Mouse (Mus musculus) ovary, adult 18-20 months (tissue): Measurements from ENCODE around the gene H2-Oa.

Source experiments
- DNase-seq: peaks from one replicate; pipeline ENCODE4 v3.0.0; 2022; ENCODE audit warnings: low spot score, mixed read lengths

The H2-Oa gene

DNA sequence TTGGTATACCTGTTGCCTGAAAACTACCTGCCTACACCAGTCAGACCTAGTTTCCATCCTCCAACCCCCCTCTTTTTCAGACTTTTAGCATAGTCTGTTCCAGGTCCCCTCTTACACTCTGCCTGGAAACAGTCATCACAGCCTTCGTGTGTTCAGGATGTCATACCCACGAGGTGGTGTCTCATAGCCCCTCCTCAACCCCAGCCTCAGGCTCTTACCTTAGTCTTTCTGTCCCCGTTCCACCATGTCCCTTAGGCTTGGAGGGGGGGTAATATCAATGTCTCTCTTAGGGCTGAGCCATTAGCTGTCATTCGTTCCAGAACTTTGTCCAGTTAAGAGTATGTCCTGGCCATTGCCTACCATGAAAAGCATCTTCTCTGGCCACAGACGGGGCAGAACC is 9.0 kb downstream of the H2-Oa start:
- no peak for DNase-seq

DNA sequence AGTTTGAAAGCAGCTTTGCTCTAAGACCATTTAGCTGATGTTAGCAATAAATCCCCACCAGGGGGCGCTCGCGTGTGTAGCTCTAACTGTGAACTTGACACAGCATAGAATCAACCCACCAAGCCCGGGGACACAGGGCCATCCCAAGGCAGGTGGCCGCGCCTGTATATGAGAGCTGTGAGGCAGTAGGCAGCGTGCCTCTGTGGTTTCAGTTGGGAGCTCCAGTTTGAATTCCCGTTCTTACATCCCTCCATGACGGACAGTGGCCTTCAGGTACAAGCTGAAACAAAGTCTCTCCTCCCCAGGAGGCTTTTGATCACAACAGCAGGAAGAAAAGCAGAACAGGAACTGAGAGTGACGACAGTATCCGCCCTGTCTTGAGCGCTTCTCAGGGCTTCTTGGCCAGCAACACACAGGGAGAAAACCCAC is 9.5 kb downstream of the H2-Oa start:
- DNase-seq: peak; percentile 71

DNA sequence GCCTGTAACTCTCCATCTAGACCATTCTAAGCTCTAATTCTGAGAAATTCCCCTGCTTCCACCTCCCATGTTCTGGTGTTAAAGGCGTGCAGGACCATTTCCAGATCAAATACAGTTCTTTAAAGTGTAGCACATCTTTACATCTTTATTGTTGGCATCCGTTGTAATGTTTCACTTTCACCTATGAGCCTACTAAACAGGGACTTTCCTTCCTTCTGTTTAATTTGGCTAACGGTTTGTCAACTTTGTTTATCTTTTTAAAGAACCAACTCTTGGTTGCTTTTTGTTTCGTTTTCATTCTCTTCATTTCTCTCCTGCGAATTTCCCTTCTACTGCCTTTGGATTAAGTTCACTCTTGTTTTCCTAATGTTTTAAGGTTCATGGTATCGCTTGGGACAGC is 10.7 kb downstream of the H2-Oa start:
- no peak for DNase-seq

DNA sequence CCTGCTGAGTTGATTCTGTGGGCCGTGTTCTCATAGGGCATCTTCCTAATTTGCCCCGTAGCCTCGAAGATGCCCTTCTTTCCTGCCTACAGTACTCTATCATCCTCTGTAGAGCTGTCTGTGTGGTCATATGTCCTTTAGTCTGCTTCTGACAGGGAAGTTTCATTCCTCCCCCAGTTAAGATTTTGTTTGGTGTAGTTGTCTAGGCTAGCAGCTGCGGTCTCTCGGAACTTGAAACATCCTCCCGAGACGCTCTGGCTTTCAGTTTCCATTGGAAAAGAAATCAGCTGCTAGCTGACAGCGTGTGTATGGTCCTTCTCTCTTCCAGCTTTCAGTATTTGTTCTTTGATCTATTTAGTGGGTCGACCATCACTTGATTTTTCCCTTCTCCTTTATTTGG is 12.7 kb downstream of the H2-Oa start:
- no peak for DNase-seq

DNA sequence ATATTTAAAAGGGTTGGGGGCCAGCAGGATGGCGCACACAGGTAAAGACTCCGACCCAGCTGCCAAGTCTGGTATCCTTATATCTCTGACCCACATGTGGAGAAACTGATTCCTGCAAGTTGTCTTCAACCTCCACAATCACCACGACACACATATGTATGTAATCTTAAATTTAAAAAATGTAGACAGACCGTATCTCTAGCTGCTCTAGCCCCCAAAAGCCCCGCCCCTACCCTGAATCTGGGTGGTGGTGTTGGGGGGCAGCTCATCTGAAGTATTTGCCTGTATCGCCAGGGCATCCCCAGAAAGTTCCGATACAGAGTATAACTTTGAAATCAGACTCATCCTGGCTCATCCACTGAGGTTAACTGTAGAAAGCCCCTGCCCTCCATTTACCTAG is 14.4 kb downstream of the H2-Oa start:
- no peak for DNase-seq

DNA sequence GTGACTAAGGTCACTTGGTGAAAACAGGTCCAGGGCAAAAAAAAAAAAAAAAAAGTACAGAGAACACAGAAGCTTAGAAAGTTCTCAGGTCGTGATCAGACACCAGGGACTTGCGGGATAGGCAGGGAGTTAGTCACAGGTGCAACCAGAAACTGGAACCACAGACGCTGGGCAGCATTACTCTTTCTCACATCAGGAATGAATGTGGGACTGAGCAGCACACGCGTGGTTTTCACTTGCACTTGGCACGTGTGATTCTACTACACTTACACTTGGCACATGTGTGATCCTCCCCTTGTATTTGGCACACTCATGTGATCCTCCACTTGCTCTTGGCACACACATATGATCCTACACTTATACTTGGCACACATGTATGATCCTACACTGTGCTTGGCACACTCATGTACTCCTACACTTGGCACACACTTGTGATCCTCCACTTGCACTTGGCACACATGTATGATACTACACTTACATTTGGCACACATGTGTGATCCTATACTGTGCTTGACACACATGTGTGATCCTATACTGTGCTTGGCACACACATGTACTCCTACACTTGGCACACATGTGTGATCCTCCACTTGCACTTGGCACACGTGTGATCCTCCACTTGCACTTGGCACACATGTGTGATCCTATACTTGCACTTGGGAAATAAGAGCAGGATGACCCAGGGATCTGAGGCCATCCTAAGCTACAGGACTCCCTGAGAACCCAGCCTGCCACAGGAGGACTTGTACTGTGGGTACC is 15.1 kb downstream of the H2-Oa start:
- DNase-seq: no peak

DNA sequence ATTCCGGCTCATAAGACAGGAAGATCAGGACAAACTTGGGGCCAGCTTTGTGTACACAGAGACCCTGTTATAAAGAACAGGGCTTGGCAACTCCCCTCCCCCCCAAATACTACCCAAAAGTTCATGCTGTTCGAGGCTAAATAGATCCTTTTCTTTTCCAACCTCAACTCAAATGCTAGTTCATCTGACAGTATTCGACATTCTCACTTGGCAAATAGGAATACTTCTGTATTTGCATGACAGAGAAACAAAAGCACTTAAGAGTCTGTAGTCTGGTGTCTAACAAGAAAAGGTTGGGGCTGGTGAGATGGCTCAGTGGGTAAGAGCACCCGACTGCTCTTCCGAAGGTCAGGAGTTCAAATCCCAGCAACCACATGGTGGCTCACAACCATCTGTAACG is 16.3 kb downstream of the H2-Oa start:
- no peak for DNase-seq

DNA sequence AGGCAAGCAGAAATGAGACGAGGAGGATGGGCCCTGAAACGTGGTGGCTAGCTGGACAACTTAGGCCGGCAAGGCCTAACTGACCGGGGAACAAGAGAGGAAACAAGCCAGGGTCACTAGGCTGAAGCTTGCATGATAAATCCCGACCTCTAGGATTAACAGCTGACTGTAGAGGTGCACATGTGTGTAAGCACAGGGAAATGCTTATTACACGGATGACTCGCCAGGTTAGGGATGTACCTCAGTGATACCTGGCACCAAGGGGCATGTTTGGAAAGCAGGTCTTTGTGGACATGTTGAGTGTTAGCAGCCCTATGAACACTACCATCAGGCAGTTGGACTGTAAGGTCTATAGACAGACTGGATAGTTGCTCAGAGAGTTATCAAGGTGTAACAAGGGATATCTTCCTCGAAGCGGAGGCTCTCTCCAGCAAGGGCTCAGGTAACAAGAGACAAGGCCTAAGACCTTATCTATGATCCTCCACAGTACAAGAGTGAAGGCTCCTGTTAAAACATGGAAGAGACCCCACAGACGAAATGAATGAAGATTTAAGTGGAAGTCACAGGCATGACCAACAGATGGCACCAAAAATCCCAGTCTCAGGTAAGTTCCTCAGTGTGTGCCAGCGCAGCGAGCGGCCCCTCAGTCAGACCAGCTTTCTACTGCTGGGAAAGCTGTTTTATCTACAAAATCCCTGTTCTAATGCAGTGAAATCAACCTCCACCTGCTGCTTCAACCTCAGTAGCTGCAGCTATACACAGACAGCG is 17.1 kb downstream of the H2-Oa start:
- no peak for DNase-seq

DNA sequence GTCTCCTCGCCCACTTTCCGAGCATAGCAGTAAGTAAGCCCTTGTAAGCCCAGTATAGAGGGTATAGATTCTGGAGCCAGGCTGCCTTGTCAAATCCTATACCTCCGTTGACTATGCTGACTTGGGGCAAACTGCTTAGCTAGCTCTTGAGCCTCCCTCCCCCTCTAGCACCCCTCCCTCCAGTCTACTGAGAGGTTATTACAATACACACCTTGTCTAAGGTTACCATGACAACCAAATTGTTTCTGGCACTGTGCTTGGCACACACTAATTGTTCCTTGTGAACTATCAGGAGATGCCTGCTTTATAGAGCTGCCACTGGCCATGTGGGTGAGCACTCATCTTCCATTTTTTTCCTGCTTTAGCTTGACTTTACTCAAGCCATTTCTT is 17.7 kb downstream of the H2-Oa start:
- no peak for DNase-seq

DNA sequence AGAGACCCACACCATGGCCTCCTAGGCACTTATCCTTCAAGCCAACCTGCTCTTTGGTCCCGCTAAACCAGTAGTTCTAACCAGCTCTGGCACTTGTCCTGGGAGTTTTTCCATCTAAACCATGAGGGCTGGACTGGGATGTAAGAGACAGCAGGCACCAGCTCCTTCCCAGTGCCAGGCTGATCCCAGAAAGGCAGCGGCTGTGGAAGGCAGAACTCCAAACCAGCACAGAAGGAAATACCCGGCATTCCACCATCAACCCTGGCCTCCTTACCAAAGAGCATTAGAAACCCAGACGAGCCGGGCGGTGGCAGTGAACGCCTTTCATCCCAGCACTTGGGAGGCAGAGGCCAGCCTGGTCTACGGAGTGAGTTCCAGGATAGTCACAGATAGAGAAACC is 18.2 kb downstream of the H2-Oa start:
- DNase-seq: no peak

DNA sequence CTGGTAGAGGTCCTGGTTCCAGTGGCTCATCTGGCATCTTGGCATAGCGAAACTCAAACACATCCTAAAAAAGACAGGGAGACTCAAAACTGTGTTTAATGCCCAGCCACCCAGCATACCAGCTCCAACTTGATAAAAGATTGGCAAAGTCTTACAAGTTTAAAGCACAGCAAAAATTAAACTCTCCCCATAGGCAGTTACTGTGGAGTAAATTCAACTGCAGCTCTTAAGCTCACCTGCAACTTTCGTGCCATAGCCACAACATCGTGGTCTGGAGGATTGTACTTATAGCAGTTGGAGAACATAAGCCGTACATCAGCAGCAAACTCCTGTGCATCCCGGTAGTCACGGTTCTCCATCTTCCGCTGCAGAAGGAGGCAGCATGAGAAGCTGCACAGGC is 22.0 kb downstream of the H2-Oa start:
- no peak for DNase-seq

DNA sequence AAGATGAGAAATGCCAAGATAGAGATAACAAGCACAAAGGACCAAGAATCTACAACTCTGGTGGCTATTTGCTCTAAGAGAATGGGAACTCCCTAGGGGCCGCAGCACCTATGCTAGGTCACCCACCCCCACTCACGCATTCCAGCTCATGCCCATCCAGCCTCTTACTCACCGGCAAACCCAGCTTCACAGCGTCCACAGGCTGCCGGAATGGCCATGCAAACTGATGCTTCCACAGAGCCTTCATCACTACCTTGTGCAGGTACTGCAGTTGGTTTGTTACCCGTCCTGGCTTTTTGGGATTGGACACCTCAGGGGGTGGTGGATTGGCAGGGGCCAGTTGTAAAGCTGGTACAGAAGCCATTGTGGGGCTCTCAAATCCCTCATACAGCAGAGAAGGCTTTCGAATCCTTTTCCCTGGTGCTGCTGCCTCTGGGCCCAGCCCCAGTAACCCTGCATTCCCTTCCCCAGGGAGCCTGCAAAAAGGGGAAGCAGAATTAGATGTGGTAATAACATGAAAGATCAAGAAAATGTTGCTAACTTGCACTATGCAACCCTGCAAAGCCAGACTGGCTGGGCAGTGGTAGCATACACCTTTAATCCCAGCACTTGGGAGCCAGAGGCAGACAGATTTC is 24.7 kb downstream of the H2-Oa start:
- DNase-seq: no peak

DNA sequence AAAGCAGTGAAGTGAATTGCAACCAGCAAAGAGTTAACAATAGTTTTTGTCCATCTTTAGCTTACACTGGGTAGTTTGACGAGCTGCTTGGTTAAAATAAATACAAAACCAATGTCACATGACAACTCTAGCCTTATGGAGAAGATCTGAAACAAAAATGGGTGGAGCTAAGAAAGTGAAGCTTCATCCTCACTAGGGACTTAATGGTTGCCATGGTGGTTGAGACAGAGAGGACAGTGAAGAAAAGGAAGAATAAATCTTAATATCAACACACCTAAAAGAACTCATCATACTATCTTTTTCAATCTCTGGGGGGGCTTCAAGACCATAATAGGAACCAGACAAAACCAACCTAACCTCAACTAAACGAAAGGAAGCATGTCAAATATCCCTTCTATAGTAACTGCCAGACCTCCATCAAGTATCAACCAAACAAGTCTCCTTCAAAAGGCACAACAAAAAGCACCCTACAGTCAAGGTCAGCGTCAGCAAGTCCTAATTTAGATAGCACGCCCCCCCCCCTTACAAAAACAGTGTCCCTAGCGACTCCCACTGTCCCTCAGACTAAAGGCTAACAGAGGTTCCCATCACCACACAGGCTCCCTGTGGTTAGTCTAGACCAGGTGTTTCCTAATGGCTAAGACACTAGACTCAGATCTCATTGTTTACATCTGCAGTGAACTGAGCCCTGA is 25.4 kb downstream of the H2-Oa start:
- DNase-seq: no peak

DNA sequence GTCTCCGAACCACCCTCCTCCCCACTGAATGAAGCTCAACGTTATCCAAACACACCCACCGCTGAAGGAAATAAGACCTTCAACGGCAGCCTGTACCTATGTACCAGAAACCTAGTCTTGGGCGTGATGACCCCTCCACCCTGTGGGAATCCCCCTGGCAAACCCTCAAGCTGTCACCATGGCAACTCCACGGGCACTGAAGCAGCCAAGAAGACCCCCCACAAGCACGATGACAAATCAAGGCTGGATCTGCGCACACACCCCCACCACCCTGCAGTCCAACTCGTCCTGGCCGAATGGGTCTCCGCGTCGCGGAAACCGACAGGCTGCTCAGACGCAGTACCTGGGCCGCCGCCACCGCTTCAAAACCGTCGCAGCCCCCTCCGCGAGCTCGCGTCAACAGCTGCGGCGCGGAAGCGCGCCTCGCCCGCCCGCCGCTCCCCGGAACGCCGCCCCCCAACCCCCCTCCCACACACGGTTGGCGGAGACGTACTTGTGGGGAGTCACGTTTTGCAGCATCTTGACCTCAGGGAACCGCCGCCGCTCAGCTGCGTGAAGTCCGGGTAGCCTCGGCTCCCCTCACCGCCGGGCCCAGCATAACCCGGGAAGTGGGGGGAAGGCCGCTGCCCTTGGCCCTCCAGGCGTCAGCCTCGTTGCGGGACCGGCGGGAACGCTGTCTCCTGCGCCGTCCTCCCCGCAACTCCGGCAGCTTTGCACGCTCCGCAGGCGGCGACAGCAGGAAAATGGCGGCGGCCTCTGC is 26.2 kb downstream of the H2-Oa start:
- peak; percentile 24 for DNase-seq

DNA sequence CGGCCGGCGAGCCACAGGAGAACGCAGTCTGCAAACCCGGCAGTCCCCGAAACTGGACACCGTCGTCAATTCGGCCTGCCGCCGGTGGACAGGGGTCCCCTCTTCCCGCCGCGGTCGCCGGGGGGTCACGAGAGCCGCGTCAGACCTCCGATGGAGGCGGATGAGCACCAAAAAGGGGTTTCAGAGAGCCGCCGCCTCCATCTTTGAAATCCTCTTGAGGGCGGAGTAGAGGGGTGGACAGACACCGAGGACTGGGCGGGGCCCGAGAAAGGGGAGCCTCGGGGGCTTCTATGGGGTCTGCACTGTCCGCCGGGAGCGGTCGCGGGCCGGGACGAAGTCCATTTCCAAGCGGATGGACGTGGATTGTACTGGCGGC is 26.7 kb downstream of the H2-Oa start:
- no peak for DNase-seq

DNA sequence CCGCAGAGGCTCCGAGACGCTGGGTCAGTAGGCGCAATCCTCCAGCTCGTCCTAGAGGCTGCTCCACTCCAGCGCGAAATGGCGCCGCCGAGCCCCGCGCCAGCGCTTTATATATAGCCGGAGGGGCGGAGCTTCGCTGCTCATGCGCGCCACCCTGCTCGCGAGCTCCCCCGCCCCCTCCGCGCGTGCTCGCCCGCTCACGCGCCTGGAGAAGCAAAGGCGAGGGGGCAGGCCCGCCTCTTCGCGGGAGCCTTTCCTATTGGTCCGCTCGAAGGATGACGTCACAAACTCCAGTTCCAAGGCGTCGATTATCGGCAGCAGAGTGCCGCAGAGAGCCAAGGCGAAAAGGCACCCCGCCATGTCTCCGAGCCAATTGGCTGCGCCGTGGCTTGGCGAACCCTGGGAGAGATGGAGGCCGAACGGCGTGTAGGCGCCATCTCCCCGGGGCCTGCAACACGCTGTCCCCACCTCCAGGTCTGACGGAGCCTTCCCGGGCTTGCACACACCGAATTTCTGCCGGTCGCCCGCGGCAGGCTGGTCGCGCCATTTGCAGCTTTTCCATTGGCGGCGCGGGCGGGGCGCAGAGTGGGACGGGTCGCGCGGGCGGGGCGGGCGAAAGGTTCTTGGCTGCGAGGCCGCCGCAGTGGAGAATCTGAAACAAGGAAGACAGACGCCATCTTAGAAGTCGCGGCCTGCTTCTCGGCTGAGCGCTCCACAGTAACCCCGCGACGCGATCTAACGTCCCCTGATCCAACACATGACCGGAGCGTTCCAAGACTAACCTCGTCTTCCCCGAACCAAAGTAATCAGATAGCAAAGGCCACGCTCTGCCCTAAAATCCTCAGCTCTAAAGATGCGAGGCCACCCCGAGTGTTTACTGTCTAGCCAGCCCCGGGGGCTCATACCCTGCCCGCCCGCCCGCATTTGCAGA is 27.4 kb downstream of the H2-Oa start, which contains the start of gene H2-DMa:
TSS of gene H2-DMa (plus strand) at position 293 of the 931 bp plus-strand sequence.
- peak; percentile 98 for DNase-seq

DNA sequence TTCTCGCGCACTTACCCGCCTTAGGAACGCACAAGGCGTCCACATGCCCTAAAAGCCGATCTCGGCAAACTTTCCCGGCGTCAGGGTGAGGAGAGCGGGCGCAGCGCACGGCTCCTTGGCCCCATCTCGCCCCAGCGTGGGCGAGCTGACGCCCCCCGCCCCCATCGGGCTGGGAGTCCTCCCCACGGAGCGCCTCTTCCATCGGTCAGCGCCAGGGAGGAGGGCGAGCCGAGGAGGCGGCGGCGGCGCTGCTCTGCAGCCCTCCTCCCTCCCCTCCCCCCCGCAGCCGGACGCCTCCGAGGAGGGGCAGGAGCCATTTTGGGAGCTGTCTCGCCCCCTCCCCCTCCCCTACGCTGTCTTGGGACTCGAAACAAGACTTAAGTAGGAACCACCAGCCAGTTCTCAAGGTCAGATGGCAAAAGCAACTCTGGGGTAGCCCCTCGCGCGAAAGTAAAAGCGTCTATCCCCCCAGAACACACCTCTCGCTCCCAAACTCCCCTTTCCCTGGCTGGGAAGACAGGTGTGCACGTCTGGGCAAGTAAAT is 28.1 kb downstream of the H2-Oa start:
- peak; percentile 90 for DNase-seq

DNA sequence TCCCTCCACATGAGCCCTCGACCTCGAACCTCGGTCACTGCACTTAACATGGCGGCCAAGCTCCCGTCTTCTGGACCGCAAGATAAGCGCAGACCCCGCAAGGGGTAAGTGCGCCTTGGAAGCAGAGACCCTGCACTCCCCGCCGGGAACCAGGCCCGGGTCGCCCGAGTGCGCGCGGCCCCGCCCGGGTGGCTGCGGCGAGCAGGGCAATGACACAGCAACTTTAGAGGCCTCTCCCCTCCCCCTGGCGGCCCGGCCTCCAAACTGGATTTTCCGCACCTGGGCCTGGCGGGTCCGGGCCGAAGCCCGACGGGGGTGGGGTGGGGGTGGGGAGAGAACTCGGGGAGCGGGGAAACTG is 28.7 kb downstream of the H2-Oa start:
- peak; percentile 75 for DNase-seq

DNA sequence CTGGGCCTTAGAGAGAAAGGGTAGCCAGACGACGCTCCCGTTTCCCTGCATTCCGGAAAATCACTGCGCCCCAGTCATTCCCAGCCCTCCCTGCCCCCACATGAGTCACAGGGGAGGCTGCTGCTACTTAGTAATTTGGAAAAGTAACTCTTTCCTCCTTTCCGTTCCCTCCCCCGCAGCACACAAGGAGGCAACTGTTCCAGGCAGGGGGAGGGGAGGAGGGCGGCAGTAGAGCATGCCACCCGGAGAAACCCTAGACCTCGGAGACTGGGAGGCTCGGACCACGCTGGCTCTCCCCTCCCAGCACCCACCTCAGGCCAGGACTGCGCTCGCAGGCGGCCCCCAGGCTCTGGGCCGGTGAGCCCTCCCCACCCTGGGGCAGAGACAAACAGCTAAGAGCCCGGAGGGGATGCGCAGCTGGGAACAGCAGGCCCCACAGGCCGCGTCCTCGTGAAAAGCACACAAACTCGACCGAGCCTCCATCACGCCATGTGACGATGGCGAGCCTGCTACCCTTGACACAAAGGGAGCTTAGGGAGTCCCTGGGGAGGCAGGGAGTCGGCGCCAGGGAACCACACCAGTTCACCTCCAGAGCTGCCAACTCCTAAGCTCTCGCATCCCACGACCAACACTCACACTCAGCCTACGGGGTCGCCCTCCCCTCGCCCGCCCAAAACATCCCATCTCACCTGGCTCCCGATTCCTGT is 29.2 kb downstream of the H2-Oa start:
- DNase-seq: peak; percentile 87

DNA sequence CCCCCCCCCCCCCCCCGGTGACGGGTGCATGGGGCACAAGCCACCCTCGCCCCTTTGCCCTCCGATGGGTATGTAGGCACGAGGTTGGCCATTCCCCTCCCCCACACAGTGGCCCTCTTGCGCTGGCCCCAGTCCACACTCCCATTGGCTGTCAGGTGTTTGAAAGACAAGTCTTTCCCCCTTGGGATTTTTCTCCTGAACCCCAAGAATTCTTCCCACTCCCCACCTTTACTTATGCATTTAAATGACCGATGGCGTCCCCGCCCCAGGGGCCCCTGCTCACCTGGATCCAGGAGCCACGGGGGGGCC is 29.7 kb downstream of the H2-Oa start:
- peak; percentile 65 for DNase-seq
